Mouse (Mus musculus): ENCODE results near the gene 2510009E07Rik.
"Not testable (repeated sequence)": the region's sequence is repeated elsewhere in the genome, so short reads cannot be mapped to it uniquely, and the experiment has no call there.

Gene 2510009E07Rik

DNA sequence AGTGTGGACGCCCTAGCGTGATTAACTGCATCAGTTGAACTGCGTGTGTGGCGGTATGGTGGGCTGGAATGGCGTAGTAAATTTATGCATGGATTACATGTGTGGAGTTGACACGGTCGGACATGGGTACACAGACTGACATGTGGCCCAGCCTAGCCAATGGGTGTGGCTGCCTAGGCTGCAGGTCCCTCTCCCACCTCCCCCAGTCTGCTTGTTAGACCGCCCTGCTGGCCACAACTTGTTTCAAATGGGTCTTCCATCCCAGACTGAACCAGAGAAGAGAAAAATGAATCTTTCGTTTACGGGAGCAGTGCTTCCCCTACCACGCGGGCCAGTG, 745 bp upstream of the 2510009E07Rik start:
- CTCF ChIA-PET, result no interaction called here
- POLR2A ChIA-PET, result interaction anchor here in 2 of 4 experiments (1.0 to 1.3 kb wide), 3 partner anchors 8 to 31 kb away, joined by 3 to 5 read pairs (median 3); no protein-coding TSS in a partner anchor

DNA sequence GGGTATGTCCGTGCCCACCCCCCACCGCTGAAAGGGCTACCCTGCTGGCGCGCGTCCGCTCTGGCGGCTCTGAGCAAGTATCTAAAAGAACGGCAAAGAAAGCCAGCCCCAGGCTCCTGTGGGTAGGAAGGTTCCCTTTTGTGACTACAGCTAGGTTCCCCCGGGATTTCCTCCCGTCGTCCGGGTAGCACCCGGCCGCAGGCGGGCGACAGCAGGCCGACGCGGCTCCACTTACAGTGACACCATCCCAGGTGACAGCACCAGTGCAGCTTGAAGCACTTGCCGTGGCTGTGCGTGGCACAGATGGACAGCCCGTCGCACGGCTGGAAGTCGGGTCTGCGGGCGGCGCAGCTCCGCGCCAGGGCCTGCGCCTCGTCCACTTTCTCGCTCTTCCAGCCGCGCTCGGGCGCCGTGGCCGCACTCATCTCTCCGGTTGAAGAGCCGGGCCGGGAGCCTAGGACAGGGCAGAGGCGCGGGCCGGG, 443 bp downstream of the 2510009E07Rik start:
- ChIA-PET POLR2A (interaction anchor here (0.6 to 2.9 kb wide), 11 partner anchors 8 to 1230 kb away, joined by 3 to 14 read pairs (median 5); no protein-coding TSS in a partner anchor), CTCF (interaction anchor here in 1 of 4 experiments (1.6 kb wide), 1 partner anchor 34 kb away, joined by 3 read pairs; no protein-coding TSS in a partner anchor)

DNA sequence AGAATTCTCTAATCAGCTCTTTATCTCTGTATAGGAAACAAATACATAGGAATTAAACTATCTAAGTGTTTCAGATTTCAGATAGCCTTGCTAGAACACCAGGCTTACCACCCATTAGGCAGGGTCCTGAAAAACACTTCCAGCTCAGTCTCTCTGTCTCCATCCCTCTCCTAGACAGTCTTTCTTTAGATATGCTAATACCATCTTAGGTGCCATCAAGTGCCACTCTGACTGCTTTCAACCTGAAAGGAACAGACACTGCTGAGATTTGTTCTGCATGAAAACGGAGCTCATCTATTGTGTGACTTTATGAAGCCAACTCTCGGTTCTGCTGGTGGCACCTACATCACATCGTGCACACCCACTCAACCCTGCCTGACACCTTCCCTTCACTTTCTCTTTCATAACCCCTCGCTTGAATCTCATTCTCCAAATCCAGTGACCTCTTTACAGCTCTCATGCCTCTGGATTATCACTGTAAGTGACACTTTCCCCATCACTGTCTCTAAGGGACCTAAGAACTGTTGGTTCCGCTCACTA, 4.2 kb downstream of the 2510009E07Rik start:
- ChIA-PET POLR2A (interaction anchor here (0.7 to 3.6 kb wide), 16 partner anchors 10 to 319 kb away, joined by 3 to 21 read pairs (median 5); no protein-coding TSS in a partner anchor), CTCF (interaction anchor here in 2 of 4 experiments (0.7 to 1.3 kb wide), 7 partner anchors 12 to 153 kb away, joined by 3 to 6 read pairs (median 3); no protein-coding TSS in a partner anchor)

DNA sequence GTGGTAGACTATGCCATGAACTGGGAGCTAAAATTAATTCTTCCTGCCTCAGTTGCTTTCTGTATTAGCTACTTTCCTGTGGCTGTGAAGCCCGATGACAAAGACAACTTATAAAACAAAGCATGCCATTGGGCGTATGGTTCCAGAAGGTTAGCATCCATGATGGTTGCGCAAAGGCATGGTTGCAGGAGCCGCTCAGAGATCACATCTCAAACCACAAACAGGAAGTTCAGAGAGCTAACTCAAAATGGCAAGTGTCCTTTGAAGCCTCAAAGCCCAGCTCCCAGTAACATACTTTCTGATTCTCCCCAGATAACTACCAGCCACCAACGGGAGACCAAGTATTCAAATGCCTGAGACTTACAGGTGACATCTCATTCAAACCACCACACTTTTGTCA, 5.3 kb downstream of the 2510009E07Rik start:
- ChIA-PET POLR2A (interaction anchor here in 2 of 4 experiments (0.9 to 3.6 kb wide), 8 partner anchors 10 to 36 kb away, joined by 3 to 21 read pairs (median 8); no protein-coding TSS in a partner anchor), CTCF (no interaction called here)

DNA sequence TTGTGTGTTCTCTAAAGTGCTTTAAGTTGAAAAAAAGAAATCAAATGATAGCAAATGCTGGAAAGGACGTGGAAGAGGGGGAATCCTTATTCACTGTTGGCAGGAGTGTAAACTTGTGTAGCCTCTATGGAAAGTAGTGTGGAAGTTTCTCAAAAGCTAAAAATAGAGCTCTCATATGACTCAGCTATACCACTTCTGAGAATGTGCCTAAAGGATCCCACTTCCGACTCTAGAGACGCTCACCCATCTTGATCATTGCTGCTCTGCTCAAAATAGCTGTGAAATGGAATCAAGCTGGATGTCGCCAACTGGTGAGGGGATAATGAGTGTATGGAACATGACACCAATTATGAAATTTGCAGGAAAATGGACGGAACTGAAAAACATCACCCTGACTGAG, 7.1 kb downstream of the 2510009E07Rik start:
- ChIA-PET POLR2A (interaction anchor here in 2 of 4 experiments (0.9 to 1.7 kb wide), 5 partner anchors 8 to 77 kb away, joined by 3 to 5 read pairs (median 3); no protein-coding TSS in a partner anchor), CTCF (no interaction called here)

DNA sequence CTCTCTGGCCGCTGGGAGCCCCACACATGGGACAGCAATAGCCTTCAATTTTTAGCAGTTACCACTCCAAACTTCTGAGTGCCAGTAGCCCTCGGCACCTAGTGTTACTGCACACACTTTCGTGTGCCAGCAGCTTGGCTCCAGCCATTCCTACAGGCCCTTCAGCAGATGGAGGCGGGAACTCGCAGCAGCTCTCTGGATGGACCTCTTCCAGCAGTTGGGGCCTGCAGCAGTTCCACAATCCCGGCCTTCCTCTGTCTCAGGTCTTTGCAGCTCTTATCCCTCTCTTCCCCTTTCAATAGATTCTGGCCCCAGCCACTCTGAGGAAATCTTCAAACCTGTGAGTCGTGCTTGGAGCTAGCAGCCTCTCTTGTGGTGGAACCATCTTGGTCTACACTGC, 17.7 kb downstream of the 2510009E07Rik start:
- ChIA-PET CTCF (no interaction called here), POLR2A (interaction anchor here in 2 of 4 experiments (0.7 to 4.7 kb wide), 5 partner anchors 12 to 999 kb away, joined by 3 to 24 read pairs (median 3); no protein-coding TSS in a partner anchor)

DNA sequence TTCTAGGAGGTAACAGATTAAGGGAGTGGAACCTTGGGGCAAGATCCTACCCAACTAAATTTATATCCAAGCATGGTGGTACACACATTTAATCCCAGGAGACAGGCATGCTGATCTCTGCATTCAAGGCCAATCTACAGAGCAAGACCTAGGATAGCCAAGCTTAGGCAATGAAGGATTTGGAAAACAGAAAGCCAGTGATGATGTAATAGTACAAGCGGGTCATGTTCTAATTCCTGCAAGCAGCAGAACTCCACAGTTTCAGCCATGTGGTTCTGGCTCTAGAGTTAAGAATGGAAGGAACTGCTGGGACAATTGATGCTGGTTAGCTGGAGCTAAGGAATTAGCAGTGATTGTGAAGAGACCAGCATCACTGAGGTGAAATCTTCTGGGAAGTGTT, 20.8 kb downstream of the 2510009E07Rik start:
- CTCF ChIA-PET, POLR2A ChIA-PET: not testable (repeated sequence)

DNA sequence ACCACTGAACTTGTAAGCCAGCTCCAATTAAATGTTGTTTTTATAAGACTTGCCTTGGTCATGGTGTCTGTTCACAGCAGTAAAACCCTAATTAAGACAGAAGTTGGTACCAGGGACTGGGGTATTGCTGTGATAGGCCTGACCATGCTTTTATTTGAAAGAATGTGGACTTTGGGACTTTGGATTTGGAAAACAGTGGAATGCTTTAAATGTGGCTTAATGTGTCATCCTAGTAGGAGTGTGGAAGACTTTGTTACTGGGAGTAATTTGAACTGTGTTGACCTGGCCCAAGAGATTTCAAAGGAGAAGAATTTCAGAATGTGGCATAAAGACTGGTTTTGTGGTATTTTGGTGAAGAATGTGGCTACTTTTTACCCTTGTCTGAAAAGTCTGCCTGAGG, 21.4 kb downstream of the 2510009E07Rik start:
- CTCF ChIA-PET, POLR2A ChIA-PET: not testable (repeated sequence)

DNA sequence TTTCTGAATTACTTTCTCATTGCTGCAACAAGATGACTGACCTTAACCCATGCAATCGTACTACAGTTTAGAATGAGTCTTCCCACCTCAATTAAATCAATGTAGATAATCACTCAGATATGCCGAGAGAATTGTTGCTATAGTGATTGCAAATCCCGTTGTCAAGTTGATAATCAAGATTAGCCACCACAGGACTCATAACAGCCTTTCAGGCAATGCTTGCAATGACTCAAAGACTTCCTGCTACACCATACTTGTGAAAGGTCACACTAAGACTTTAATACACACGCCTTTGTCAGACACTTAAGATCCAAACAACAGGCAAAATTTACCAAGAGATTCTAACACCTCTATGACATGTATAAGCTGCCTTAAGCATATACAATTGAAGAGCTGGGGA, 22.6 kb downstream of the 2510009E07Rik start:
- CTCF ChIA-PET, result no interaction called here
- POLR2A ChIA-PET, result interaction anchor here in 1 of 4 experiments (1.4 to 1.8 kb wide), 2 partner anchors 21 to 30 kb away, joined by 4 to 6 read pairs; no protein-coding TSS in a partner anchor

DNA sequence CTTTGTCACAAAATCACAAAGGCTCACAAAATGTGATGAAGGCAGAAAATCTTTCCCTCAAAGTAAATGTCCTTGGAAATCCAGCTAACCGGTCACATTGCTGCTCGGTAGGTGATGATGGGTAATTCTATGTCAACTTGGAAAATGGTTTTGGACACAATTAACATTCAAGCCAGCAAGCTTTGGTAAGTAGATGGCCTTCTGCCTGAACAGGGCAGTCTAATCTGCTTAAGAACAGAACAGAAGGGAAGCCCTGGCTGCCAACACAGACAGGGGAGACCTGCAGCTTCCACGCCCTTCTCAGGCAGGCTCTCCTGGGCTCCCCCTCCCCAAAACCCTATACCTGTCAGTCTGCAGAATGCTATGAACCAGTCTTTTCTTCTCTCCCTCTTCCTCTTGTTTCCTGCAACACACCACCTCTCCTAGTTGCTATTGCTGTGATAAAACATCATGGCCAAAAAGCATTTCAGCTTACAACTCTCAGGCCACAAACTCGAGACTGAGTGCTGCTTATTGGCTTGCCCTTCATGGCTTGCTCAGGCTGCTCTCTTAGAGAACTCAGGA, 29.0 kb downstream of the 2510009E07Rik start:
- ChIA-PET CTCF (interaction anchor here in 2 of 4 experiments (0.9 to 3.2 kb wide), 3 partner anchors 62 to 129 kb away, joined by 3 to 9 read pairs (median 4); no protein-coding TSS in a partner anchor), POLR2A (interaction anchor here in 2 of 4 experiments (0.9 to 5.4 kb wide), 9 partner anchors 11 to 36 kb away, joined by 3 to 28 read pairs (median 8); no protein-coding TSS in a partner anchor)

DNA sequence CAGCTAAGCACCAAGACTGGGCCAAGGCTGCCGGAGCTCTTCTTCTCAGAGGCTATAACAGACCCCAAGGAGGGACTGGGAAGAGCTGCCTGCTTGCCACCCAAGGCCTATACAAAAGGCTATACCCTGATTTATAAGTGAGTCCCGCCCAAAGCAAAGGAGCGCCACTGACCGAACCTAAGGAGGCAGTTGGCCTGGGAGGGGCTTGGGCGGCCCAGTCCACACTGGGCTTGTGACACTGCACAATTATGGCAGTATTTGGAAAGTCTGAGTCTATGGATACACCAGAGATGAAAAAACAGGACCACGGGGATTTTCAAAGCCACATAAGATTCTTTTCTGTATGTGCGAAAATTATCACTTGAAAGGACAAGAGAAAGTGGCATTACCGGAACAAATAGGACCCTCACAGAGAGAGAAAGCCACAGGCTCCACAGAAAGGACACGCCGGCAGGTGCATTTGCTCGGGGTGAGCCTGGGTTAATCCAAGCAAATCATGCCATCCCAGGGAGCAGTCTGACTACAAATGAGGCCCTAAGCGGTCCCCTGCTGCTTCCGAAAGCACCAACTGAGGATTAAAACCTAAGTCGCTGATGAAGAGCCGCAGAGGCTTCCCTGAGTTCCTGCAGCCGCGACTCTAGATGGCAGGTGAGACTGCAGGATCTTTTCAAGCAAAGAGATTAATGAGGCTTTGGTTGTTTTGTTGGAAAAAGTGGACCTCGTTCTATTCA, 29.7 kb downstream of the 2510009E07Rik start:
- POLR2A ChIA-PET, result interaction anchor here in 2 of 4 experiments (0.8 to 5.4 kb wide), 16 partner anchors 10 to 37 kb away, joined by 3 to 28 read pairs (median 6); no protein-coding TSS in a partner anchor
- CTCF ChIA-PET, result interaction anchor here in 2 of 4 experiments (0.9 to 3.2 kb wide), 3 partner anchors 63 to 128 kb away, joined by 3 to 9 read pairs (median 4); no protein-coding TSS in a partner anchor

DNA sequence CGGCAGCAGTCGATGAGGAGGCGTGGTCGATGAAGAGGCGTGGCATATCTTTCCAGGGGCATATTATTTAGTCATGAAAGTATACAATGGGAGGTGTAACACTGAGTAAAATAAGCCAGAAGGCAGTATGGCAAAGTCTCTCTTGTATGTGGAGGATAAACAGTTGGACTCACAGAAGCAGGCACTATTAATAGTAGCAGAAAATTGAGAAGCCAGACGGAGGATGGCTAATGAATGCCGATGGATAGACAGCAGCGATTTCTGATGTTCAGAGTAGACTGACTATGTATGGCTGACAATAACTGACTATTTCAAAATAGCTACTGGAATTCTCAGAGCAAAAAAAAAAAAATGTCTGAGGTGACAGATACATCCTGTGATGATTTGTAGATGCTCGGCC, 38.5 kb downstream of the 2510009E07Rik start:
- ChIA-PET POLR2A (interaction anchor here in 1 of 4 experiments (1.7 to 4.8 kb wide), 3 partner anchors 9 to 37 kb away, joined by 4 to 28 read pairs (median 14); no protein-coding TSS in a partner anchor), CTCF (no interaction called here)

DNA sequence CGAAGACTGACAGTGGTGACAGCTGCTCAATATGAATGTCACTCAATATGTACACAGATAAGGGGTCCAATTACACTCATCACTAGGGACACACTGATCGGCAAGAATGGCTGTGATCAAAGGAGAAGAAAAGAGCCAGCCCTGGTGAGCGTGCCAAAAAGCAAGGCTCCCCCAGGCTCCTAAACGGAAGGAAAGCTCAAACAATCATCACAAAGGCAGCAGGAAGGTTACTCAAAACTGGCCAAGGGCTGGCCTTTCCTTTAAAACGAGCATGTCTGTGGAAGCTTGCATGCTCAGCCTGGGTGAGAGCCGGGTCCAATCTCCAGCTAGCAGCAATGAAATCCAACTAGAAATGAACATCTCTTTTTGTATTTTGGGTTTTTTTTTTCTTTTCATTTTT, 39.2 kb downstream of the 2510009E07Rik start:
- POLR2A ChIA-PET, result interaction anchor here in 3 of 4 experiments (0.8 to 4.8 kb wide), 7 partner anchors 8 to 37 kb away, joined by 3 to 28 read pairs (median 8); no protein-coding TSS in a partner anchor
- CTCF ChIA-PET, result interaction anchor here in 1 of 4 experiments (0.7 kb wide), 1 partner anchor 185 kb away, joined by 3 read pairs; no protein-coding TSS in a partner anchor

DNA sequence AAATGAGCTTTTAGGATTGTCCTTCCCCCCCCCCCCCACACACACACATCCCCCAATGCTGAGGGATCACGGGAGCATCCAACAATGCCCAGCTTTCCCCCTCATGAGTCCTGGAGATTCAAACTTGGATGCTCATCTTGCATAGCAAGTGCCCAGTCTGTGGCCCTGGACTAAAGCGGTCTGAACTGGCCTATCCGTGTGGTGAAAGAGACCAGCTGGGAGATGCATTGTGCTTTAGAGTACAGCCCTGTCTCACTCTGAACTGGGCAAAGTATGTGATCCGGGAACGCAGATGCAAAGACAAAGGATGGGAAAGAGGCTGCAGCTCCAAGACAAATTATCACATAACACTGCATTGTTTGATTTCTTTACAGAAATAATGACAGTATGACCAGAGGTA, 40.1 kb downstream of the 2510009E07Rik start:
- CTCF ChIA-PET, result no interaction called here
- POLR2A ChIA-PET, result interaction anchor here in 3 of 4 experiments (0.6 to 4.8 kb wide), 10 partner anchors 9 to 722 kb away, joined by 3 to 28 read pairs (median 7); no protein-coding TSS in a partner anchor

DNA sequence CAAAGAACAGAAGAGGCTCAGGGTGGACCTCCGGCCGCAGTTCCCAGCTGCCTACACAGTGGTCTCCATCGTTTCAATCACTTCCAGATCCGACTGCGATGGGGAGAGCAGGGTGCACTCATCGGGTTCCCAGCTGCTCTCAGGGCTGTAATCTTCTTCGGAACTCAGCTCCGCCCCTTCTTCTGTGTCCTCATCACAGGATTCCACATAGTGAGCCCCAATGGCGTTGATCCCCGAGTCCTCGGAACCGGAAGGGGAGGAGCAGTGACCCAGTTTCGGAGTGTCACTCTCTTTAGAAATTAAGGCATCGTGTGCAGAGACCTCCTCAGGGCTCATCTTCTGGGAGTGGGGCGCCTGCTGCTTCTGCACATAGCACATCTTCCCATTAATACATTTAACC, 41.3 kb downstream of the 2510009E07Rik start:
- ChIA-PET CTCF (interaction anchor here in 1 of 4 experiments (0.7 kb wide), 1 partner anchor 648 kb away, joined by 4 read pairs; no protein-coding TSS in a partner anchor), POLR2A (interaction anchor here in 3 of 4 experiments (0.5 to 4.8 kb wide), 10 partner anchors 8 to 53 kb away, joined by 3 to 28 read pairs (median 4); no protein-coding TSS in a partner anchor)

DNA sequence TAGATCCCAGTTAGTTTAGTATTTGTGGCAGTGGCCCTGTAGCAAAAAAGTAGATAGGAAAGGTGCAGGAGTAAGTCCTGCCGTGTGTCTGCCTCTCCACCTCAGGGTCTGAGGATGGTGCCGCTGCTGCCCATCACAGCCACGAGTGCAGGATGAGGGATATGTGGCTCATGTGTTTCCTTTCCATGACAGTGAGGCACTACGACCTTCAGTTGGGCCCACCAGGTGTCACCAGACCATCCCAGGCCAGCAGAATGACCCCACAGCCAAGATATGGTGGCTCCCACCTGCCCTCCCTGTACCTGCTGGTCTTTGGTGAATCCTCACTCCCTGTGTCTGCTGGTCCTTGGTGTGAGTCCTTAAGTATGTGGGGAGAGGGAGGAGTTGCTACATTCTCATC, 43.3 kb downstream of the 2510009E07Rik start:
- ChIA-PET POLR2A (interaction anchor here in 1 of 4 experiments (1.4 kb wide), 1 partner anchor 13 kb away, joined by 4 read pairs; no protein-coding TSS in a partner anchor), CTCF (no interaction called here)

DNA sequence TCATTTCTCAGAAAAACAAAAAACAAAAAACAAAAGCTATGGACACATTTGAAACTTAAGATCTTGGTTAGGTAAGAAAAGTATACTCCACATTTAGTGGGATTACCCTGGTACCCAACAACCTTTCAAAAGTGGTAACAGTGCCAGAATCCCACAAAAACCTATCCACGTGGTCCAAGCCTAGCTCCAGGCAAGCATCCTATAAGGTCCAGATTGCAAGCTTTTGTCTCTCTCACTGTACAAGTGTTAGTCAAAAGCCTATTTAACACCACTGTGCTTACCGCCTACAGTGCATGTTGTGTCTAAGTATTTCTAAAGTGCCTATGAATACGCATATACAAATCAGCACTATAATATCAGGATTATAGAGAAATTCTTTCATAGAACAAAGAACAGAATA, 44.2 kb downstream of the 2510009E07Rik start:
- POLR2A ChIA-PET, result interaction anchor here in 1 of 4 experiments (1.4 kb wide), 1 partner anchor 12 kb away, joined by 4 read pairs; no protein-coding TSS in a partner anchor
- CTCF ChIA-PET, result no interaction called here

DNA sequence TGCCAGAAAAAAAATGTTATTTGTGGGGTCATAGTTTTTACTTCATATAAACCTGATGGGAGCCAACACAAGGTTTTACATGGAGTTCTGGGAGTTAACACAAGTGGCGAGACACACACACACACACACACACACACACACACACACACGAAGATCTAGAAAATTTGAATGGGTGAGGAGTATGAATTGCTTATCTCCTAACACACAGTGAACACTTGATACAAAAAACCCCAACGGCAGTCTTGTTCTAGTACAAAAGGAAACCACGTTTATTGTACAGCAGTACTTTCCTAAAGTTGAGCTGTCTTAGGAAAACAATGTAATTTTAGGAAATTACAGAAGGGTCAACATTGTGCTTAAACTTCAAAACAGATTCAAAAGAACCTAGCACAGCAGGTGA, 45.7 kb downstream of the 2510009E07Rik start:
- POLR2A ChIA-PET, result interaction anchor here in 2 of 4 experiments (0.7 to 1.5 kb wide), 5 partner anchors 12 to 501 kb away, joined by 3 to 4 read pairs (median 3); no protein-coding TSS in a partner anchor
- CTCF ChIA-PET, result interaction anchor here in 1 of 4 experiments (0.7 kb wide), 1 partner anchor 905 kb away, joined by 3 read pairs; no protein-coding TSS in a partner anchor
